Mouse (Mus musculus) kidney, postnatal 25 days (tissue): ENCODE results near the gene Pih1d1.
"Not testable (repeated sequence)": the region's sequence is repeated elsewhere in the genome, so short reads cannot be mapped to it uniquely, and the experiment has no call there.

Source experiments
- DNase-seq, 2 experiments: peaks; one replicate each; pipeline ENCODE4 v3.0.0; 2021; ENCODE audit warnings: mixed read lengths in 2 of 2

The Pih1d1 gene

GRCm38 (mm10) chr7:45154096-45154992 lies at the start of gene Pih1d1, which contains the start of gene Aldh16a1:
Gene Pih1d1, plus strand, starts transcription at chr7:45154303.
Gene Aldh16a1, minus strand, starts transcription at chr7:45154584.
- peak; percentile 98 for DNase-seq

GRCm38 (mm10) chr7:45104941-45105340 lies 49.2 kb upstream of the Pih1d1 start:
- DNase-seq, result no peak

- DNase-seq, result no peak
Measured at GRCm38 (mm10) chr7:45105491-45105890, 48.6 kb upstream of the Pih1d1 start.

- DNase-seq, result no peak
Measured at GRCm38 (mm10) chr7:45106441-45106840, 47.7 kb upstream of the Pih1d1 start.

GRCm38 (mm10) chr7:45107052-45107645 lies 47.0 kb upstream of the Pih1d1 start:
- no peak for DNase-seq

GRCm38 (mm10) chr7:45110089-45110488 lies 44.0 kb upstream of the Pih1d1 start:
- DNase-seq, result not testable (repeated sequence)

GRCm38 (mm10) chr7:45111940-45112339 lies 42.2 kb upstream of the Pih1d1 start:
- DNase-seq, result peak in 1 of 2 experiments; percentile 26

GRCm38 (mm10) chr7:45112529-45112928 lies 41.6 kb upstream of the Pih1d1 start:
- DNase-seq, result no peak

- no peak for DNase-seq
Measured at GRCm38 (mm10) chr7:45113476-45113875, 40.6 kb upstream of the Pih1d1 start.

- no peak for DNase-seq
Measured at GRCm38 (mm10) chr7:45117566-45117965, 36.5 kb upstream of the Pih1d1 start.

- no peak for DNase-seq
Measured at GRCm38 (mm10) chr7:45118336-45118735, 35.8 kb upstream of the Pih1d1 start.

- DNase-seq, result no peak
Measured at GRCm38 (mm10) chr7:45119780-45120709, 34.1 kb upstream of the Pih1d1 start.

GRCm38 (mm10) chr7:45121404-45121803 lies 32.7 kb upstream of the Pih1d1 start:
- DNase-seq, result peak; percentile 70 to 87

- no peak for DNase-seq
Measured at GRCm38 (mm10) chr7:45121966-45122365, 32.1 kb upstream of the Pih1d1 start.

GRCm38 (mm10) chr7:45122561-45123185 lies 31.4 kb upstream of the Pih1d1 start:
- no peak for DNase-seq

- peak in 1 of 2 experiments; percentile 46 for DNase-seq
Measured at GRCm38 (mm10) chr7:45123186-45123570, 30.9 kb upstream of the Pih1d1 start.

GRCm38 (mm10) chr7:45124224-45125143 lies 29.6 kb upstream of the Pih1d1 start, which contains the start of gene Rps11:
Gene Rps11, minus strand, starts transcription at chr7:45124439.
- peak; percentile 99 to 100 for DNase-seq

- no peak for DNase-seq
Measured at GRCm38 (mm10) chr7:45125144-45125600, 28.9 kb upstream of the Pih1d1 start.

- not testable (repeated sequence) for DNase-seq
Measured at GRCm38 (mm10) chr7:45125649-45126048, 28.5 kb upstream of the Pih1d1 start.

GRCm38 (mm10) chr7:45126147-45126843 lies 27.8 kb upstream of the Pih1d1 start:
- no peak for DNase-seq
